Mouse (Mus musculus): ENCODE measurements around the gene Ksr1.

GRCm38 (mm10) chr11:79005578-79006394 is 140.4 kb downstream of the Ksr1 start:
- no peak for TF ChIP-seq CTCF (IDR thresholded peaks at IDR 0.05; ENCODE audit: borderline replicate concordance, extremely low read depth, insufficient read depth, insufficient read length)
- TF ChIP-seq POLR2A (IDR thresholded peaks at IDR 0.05; ENCODE audit: borderline replicate concordance, extremely low read depth, insufficient read depth, insufficient read length, poor library complexity, severe bottlenecking): no peak

Measured in brain, embryonic 14.5 days (tissue).